Mouse (Mus musculus): Measurements from ENCODE around the gene Cd59b. TPM values are rescaled to one million over a fixed set of nuclear protein-coding genes. Genes with fewer than 3 reads are reported as not detected.

The Cd59b gene
- polyA plus RNA-seq (2014; fragmentation: Nextera tagmentation; extraction: Ambion mirVana) = 2.0 and 2.5 TPM in 2 replicates

DNA sequence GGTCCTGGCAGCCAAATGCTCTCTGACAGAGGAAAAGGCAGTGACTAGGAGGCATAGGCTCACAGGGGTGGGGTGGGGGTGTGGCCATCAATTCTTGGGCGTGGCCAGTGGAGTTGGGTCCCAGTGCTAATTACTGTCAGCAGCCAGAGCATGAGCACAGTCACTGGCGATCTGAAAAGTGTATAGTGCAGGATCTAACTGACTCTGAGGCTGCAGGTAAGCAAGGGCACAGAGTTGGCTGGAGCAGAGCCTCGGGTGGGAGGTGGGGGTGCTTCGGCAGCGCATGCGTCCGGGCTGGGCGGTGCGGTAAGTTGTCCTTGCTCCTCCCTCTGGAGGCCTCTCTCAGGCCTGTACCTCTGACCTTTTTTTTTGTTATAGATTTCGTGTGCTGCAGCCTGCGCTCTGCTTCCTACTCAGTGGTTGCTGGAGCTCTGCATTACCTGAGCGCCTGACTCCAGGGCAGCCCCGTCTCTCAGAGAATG lies at the start of gene Cd59b:
Gene Cd59b, plus strand, starts transcription at position 146 of the 482 bp plus-strand sequence.
- peak; percentile 86 for ATAC-seq (ENCODE audit: low read depth)
- Histone ChIP-seq H3K4me1 (ENCODE audit: control insufficient read depth, insufficient read depth, low read length) (peaks cover 6% of the 10 kb centered on the region; the same call in 1 of the 2 replicates), H3K4me2 (ENCODE audit: low read depth, low read length) (peak within 1 kb of the TSS; percentile 51), H3K36me3 (ENCODE audit: control insufficient read depth, insufficient read depth, low read length) (no peaks in the 10 kb centered on the region), H3K9ac (replicated peaks; ENCODE audit: low read depth, low read length) (peak within 1 kb of the TSS; percentile 18; the same call in 1 of the 2 replicates), H3K27ac (ENCODE audit: low read depth, low read length) (no peak within 1 kb of the TSS), H3K27me3 (ENCODE audit: control insufficient read depth, insufficient read depth, low read length) (no peaks in the 10 kb centered on the region), H3K9me3 (ENCODE audit: control insufficient read depth, low read length) (no peaks in the 10 kb centered on the region), H3K4me3 (ENCODE audit: low read depth, low read length) (peak within 1 kb of the TSS; percentile 22)
- WGBS = 4% methylated on average over 10 of the region's 13 CpGs

DNA sequence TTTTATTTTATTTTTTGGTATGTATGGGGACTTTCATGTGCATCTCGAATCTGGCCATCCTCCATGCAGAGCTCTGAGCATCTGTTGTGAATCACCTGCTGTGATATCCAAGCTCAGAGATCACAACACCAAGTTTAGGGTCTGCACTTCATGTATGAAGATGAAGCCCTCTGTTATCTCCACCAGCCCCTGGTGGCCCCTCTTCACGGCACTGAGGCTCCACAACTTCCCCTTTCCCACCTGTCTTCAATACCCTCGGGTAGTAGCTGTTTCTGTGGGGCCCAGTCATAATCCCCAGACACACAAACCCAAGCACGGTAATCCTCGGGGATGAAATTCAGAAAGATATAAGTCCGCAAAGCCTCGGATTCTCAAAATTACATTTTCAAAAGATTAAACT lies 46.6 kb upstream of the Cd59b start:
- Histone ChIP-seq H3K4me1 (ENCODE audit: control insufficient read depth, insufficient read depth, low read length) (no peaks in the 10 kb centered on the region), H3K36me3 (ENCODE audit: control insufficient read depth, insufficient read depth, low read length) (no peaks in the 10 kb centered on the region), H3K9me3 (ENCODE audit: control insufficient read depth, low read length) (no peaks in the 10 kb centered on the region), H3K4me2 (ENCODE audit: low read depth, low read length) (no peak overlapping the region), H3K4me3 (ENCODE audit: low read depth, low read length) (no peak overlapping the region), H3K27me3 (ENCODE audit: control insufficient read depth, insufficient read depth, low read length) (peaks cover 4% of the 10 kb centered on the region; the same call in 1 of the 2 replicates), H3K9ac (replicated peaks; ENCODE audit: low read depth, low read length) (no peak overlapping the region), H3K27ac (ENCODE audit: low read depth, low read length) (no peak overlapping the region)
- no peak for ATAC-seq (ENCODE audit: low read depth)
- 84% methylated on average over 7 of the region's 7 CpGs for WGBS

DNA sequence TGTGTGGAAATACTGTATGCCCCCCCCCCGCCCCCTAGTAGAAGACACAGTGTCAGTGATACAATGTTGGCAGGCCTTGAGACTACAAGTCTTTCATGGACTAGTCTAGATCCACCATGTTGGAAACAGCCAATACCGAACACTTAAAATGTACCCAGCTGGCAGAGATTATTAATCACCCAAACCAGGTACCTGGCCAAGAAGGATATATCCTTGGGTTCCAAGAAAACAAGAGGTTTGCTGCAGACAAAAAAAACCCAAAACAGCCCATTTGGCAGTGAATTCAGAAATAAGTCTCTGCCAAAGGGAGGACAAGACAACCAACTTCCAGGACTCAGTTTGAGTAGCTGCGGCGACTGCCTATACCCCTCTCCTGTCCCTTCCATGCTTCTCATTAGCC lies 45.0 kb upstream of the Cd59b start:
- Histone ChIP-seq H3K4me3 (ENCODE audit: low read depth, low read length) (no peak overlapping the region), H3K9me3 (ENCODE audit: control insufficient read depth, low read length) (no peaks in the 10 kb centered on the region), H3K9ac (replicated peaks; ENCODE audit: low read depth, low read length) (no peak overlapping the region), H3K4me2 (ENCODE audit: low read depth, low read length) (no peak overlapping the region), H3K27ac (ENCODE audit: low read depth, low read length) (no peak overlapping the region), H3K4me1 (ENCODE audit: control insufficient read depth, insufficient read depth, low read length) (peaks cover 9% of the 10 kb centered on the region), H3K27me3 (ENCODE audit: control insufficient read depth, insufficient read depth, low read length) (peaks cover 4% of the 10 kb centered on the region; the same call in 1 of the 2 replicates), H3K36me3 (ENCODE audit: control insufficient read depth, insufficient read depth, low read length) (no peaks in the 10 kb centered on the region)
- 90% methylated on average over 4 of the region's 4 CpGs for WGBS
- ATAC-seq (ENCODE audit: low read depth) = no peak

DNA sequence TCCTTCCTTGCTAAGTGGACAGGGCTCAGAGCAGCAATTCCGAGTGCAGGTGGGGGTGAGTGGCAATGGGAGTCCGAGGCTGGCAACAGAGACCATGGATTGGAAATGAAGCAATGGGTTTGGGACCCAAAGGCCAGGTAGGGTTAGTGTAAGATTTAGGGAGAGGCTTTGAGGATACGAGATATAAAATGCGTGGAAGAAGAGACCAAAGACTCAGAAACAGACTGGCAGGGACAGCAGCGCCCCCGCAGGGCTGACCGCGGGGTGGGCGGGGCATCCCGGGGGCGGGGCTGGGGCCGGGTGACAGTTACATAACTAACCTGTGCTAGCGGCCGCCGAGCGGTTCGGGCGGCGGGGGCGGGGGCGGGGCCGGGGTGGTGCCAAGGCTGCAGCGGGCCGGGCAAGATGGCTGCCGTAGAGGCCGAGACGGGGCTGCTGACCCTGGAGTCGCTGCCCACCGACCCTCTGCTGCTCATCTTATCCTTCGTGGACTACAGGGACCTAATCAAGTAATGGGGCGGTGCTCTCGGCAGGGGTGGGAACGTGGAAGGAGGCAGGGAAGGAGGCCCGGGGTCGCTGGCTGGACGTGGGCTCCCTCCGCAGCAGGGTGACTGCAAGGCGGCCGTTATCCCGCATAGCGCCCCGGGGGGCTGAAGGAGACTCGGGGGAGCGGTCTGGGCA lies 42.1 kb upstream of the Cd59b start, which contains the start of gene Fbxo3:
Gene Fbxo3, plus strand, starts transcription at position 264 of the 681 bp plus-strand sequence.
- under 1% methylated on average over 37 of the region's 44 CpGs for WGBS
- peaks cover 15% of the 10 kb centered on the region for H3K4me1 ChIP-seq (ENCODE audit: control insufficient read depth, insufficient read depth, low read length)
- H3K4me3 ChIP-seq (ENCODE audit: low read depth, low read length) = peak within 1 kb of the TSS; percentile 91
- peak within 1 kb of the TSS; percentile 95 for H3K9ac ChIP-seq (replicated peaks; ENCODE audit: low read depth, low read length)
- H3K4me2 ChIP-seq (ENCODE audit: low read depth, low read length) = peak within 1 kb of the TSS; percentile 78
- ATAC-seq (ENCODE audit: low read depth) = peak; percentile 97
- H3K36me3 ChIP-seq (ENCODE audit: control insufficient read depth, insufficient read depth, low read length) = no peaks in the 10 kb centered on the region
- no peaks in the 10 kb centered on the region for H3K9me3 ChIP-seq (ENCODE audit: control insufficient read depth, low read length)
- peaks cover 4% of the 10 kb centered on the region; the same call in 1 of the 2 replicates for H3K27me3 ChIP-seq (ENCODE audit: control insufficient read depth, insufficient read depth, low read length)
- peak within 1 kb of the TSS; percentile 57 for H3K27ac ChIP-seq (ENCODE audit: low read depth, low read length)

DNA sequence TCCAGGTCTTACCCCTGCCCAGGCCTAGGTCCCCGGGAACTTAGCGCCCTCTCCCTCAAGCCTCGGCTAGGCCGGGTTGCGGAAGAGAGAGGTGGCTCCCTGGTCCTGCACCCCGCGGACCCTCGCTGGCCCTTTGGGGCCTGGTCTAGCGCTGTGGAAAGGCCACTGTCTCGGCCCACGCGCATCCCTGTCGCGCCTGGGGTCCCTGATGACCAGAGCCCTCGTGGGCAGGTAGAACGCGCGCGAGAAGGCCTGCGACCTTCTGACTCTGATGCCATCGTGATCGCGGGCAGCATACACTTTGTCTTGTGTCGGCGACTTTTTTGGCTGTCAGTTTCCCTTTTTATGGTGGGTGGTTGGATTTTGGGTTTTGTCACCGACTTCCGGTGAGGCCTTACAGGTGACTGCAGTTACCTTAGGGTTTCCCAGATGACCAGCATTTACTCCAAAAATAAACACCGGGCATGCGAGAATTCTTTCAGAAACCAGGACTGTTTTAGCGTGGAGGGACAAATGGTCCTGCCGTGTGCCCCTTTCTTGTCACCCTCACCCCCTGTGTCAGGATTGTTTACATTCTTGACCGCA lies 41.4 kb upstream of the Cd59b start, which contains the start of gene 4931422A03Rik:
Gene 4931422A03Rik, minus strand, starts transcription at position 223 of the 585 bp plus-strand sequence.
- peaks cover 4% of the 10 kb centered on the region; the same call in 1 of the 2 replicates for H3K27me3 ChIP-seq (ENCODE audit: control insufficient read depth, insufficient read depth, low read length)
- under 1% methylated on average over 32 of the region's 32 CpGs for WGBS
- peak within 1 kb of the TSS; percentile 91 for H3K4me3 ChIP-seq (ENCODE audit: low read depth, low read length)
- H3K4me1 ChIP-seq (ENCODE audit: control insufficient read depth, insufficient read depth, low read length) = peaks cover 15% of the 10 kb centered on the region
- H3K4me2 ChIP-seq (ENCODE audit: low read depth, low read length) = peak within 1 kb of the TSS; percentile 78
- H3K9ac ChIP-seq (replicated peaks; ENCODE audit: low read depth, low read length) = peak within 1 kb of the TSS; percentile 95
- H3K36me3 ChIP-seq (ENCODE audit: control insufficient read depth, insufficient read depth, low read length) = no peaks in the 10 kb centered on the region
- peak within 1 kb of the TSS; percentile 57 for H3K27ac ChIP-seq (ENCODE audit: low read depth, low read length)
- H3K9me3 ChIP-seq (ENCODE audit: control insufficient read depth, low read length) = no peaks in the 10 kb centered on the region
- ATAC-seq (ENCODE audit: low read depth) = peak; percentile 69

DNA sequence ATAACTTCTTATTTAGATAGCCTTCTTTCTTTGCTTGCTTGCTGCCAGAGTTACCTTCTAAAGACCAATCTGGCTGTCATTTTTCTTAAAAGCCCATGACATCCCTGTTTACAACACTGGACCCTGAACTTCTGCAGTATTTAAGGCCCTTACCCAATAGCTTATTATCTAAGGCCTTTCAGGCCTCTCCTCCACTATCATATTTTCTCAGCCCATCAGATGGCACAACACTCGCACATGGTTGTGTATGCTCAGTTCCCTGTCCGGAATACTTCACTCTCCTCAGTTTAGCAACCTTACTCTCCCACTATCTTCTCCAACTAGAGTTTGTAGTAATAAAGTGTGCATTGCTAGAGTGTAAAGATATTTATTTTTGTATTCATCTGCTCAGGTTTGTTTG lies 40.6 kb upstream of the Cd59b start:
- peak overlapping the region; percentile 78 for H3K4me2 ChIP-seq (ENCODE audit: low read depth, low read length)
- H3K36me3 ChIP-seq (ENCODE audit: control insufficient read depth, insufficient read depth, low read length) = 0 out of 2 replicates have a peak, but pooled peaks cover 2% of the 10 kb centered on the region
- H3K9ac ChIP-seq (replicated peaks; ENCODE audit: low read depth, low read length) = peak overlapping the region; percentile 95; the same call in 1 of the 2 replicates
- peak overlapping the region; percentile 91; the same call in 1 of the 2 replicates for H3K4me3 ChIP-seq (ENCODE audit: low read depth, low read length)
- no peak overlapping the region for H3K27ac ChIP-seq (ENCODE audit: low read depth, low read length)
- WGBS = 73% methylated on average over 2 of the region's 2 CpGs
- H3K4me1 ChIP-seq (ENCODE audit: control insufficient read depth, insufficient read depth, low read length) = peaks cover 15% of the 10 kb centered on the region
- peaks cover 4% of the 10 kb centered on the region; the same call in 1 of the 2 replicates for H3K27me3 ChIP-seq (ENCODE audit: control insufficient read depth, insufficient read depth, low read length)
- no peaks in the 10 kb centered on the region for H3K9me3 ChIP-seq (ENCODE audit: control insufficient read depth, low read length)
- ATAC-seq (ENCODE audit: low read depth) = no peak

DNA sequence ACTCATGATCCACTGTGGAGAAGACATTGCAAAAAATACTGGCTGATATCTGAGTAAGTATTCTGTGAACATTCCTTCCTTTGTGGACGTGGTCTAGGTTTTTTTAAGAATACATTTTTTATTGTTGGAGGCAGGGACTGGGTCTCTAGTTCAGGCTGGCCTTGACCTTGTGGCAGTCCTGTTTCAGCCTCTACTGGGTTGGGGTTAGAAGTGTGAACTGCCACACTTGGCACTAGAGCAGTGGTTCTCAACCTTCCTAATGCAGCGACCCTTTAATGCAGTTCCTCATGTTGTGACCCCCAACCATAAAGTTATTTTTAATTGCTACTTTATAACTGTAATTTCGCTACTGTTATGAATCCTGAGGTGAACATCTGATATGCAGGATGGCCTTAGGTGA lies 39.3 kb upstream of the Cd59b start:
- Histone ChIP-seq H3K4me3 (ENCODE audit: low read depth, low read length) (no peak overlapping the region), H3K36me3 (ENCODE audit: control insufficient read depth, insufficient read depth, low read length) (0 out of 2 replicates have a peak, but pooled peaks cover 2% of the 10 kb centered on the region), H3K4me1 (ENCODE audit: control insufficient read depth, insufficient read depth, low read length) (peaks cover 15% of the 10 kb centered on the region), H3K27me3 (ENCODE audit: control insufficient read depth, insufficient read depth, low read length) (peaks cover 4% of the 10 kb centered on the region; the same call in 1 of the 2 replicates), H3K4me2 (ENCODE audit: low read depth, low read length) (no peak overlapping the region), H3K9me3 (ENCODE audit: control insufficient read depth, low read length) (no peaks in the 10 kb centered on the region), H3K27ac (ENCODE audit: low read depth, low read length) (no peak overlapping the region), H3K9ac (replicated peaks; ENCODE audit: low read depth, low read length) (no peak overlapping the region)
- no peak for ATAC-seq (ENCODE audit: low read depth)
- WGBS = 93% methylated on average over 3 of the region's 3 CpGs

DNA sequence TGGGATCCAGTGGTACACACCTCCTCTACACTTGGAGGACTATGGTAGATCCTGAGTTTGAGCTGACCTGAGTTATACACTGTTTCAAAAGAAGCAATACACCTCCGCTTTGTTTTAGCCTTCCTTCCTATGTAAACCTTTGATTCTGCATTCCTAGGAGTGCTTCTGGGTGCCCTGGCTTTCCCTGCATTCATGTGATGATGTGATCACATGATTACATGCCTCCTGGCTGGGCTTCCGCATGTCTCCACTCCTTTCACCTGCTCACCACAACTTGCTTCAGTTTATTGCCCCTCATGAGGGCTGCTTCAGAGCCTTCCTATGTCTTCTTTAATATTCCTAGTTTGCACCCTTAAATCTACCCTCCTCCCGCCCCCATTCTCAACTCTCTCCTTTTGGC lies 37.6 kb upstream of the Cd59b start:
- Histone ChIP-seq H3K4me1 (ENCODE audit: control insufficient read depth, insufficient read depth, low read length) (peaks cover 15% of the 10 kb centered on the region), H3K36me3 (ENCODE audit: control insufficient read depth, insufficient read depth, low read length) (peaks cover 10% of the 10 kb centered on the region), H3K9ac (replicated peaks; ENCODE audit: low read depth, low read length) (no peak overlapping the region), H3K4me3 (ENCODE audit: low read depth, low read length) (no peak overlapping the region), H3K9me3 (ENCODE audit: control insufficient read depth, low read length) (no peaks in the 10 kb centered on the region), H3K27me3 (ENCODE audit: control insufficient read depth, insufficient read depth, low read length) (peaks cover 4% of the 10 kb centered on the region; the same call in 1 of the 2 replicates), H3K4me2 (ENCODE audit: low read depth, low read length) (no peak overlapping the region), H3K27ac (ENCODE audit: low read depth, low read length) (no peak overlapping the region)
- 79% methylated on average over 3 of the region's 3 CpGs for WGBS
- ATAC-seq (ENCODE audit: low read depth) = no peak

Measured in neural tube, embryonic 14.5 days (tissue).